Mouse (Mus musculus) lung, postnatal 0 days (tissue): ENCODE data around the gene Lyrm7.

Experiments
- CTCF ChIP-seq: IDR thresholded peaks from 2 replicates; pipeline ENCODE4 v1.5.1; 2016; ENCODE audit warnings: antibody characterized with exemption, mild to moderate bottlenecking
- EP300 ChIP-seq: IDR thresholded peaks from 2 replicates; pipeline ENCODE4 v1.6.1; 2016; ENCODE audit warnings: antibody characterized with exemption, mild to moderate bottlenecking, control low read depth

- TF ChIP-seq CTCF (no peak), EP300 (no peak)
Observed at GRCm38 (mm10) chr11:54840891-54841290, 19.8 kb downstream of the Lyrm7 start.
